Mouse (Mus musculus) CH12.LX (cell line): ENCODE measurements around the gene Pwwp2b. TPM values are rescaled to one million over a fixed set of nuclear protein-coding genes. Genes with fewer than 3 reads are reported as not detected.

Source experiments
- DNase-seq: peaks from one replicate; pipeline ENCODE4 v3.0.0-alpha.2; 2013; ENCODE audit errors: extremely low read depth
- H3K27ac ChIP-seq: 2 replicates; pipeline ENCODE4 v1.5.1; 2012; ENCODE audit warnings: low read depth, mild to moderate bottlenecking, control low read depth, moderate library complexity; ENCODE audit not compliant: insufficient read depth
- H3K27me3 ChIP-seq: replicated peaks from 2 replicates; pipeline ENCODE3; 2012; ENCODE audit warnings: inconsistent platforms
- H3K36me3 ChIP-seq, 2 experiments: replicated peaks in 1 of 2; 2 replicates each; pipeline versions ENCODE3 to v1.6.1; 2012; ENCODE audit warnings: inconsistent platforms in 1 of 2, low read length in 1 of 2, mild to moderate bottlenecking in 1 of 2, mixed read lengths in 1 of 2, moderate library complexity in 1 of 2; ENCODE audit not compliant: control insufficient read depth in 1 of 2, insufficient read depth in 1 of 2
- H3K4me1 ChIP-seq, 2 experiments: 2 replicates each; pipeline ENCODE4 v1.6.1; 2012; ENCODE audit warnings: inconsistent platforms in 1 of 2, moderate library complexity in 1 of 2; ENCODE audit not compliant: insufficient read depth in 2 of 2, control insufficient read depth in 1 of 2
- H3K4me2 ChIP-seq: 2 replicates; pipeline ENCODE4 v1.6.1; 2012; ENCODE audit warnings: low read depth, mild to moderate bottlenecking, control low read depth; ENCODE audit not compliant: poor library complexity, insufficient read depth, severe bottlenecking
- H3K4me3 ChIP-seq, 3 experiments: fragments of 150-350 bp in 1 of 3; sonication (generic) in 1 of 3; replicated peaks in 1 of 3; 2 replicates each; pipeline versions ENCODE3 to v1.5.1; 2011 to 2012; ENCODE audit warnings: low read depth in 2 of 3, low read length in 2 of 3, mild to moderate bottlenecking in 2 of 3, moderate library complexity in 2 of 3, control low read depth in 1 of 3, improper control_type of control experiment in 1 of 3, inconsistent platforms in 1 of 3, mixed read lengths in 1 of 3; ENCODE audit not compliant: poor library complexity in 1 of 3
- H3K79me2 ChIP-seq: replicated peaks from 2 replicates; pipeline ENCODE4 v1.6.1; 2012; ENCODE audit warnings: mild to moderate bottlenecking, moderate library complexity; ENCODE audit not compliant: control insufficient read depth, poor library complexity, insufficient read depth, severe bottlenecking; ENCODE audit errors: extremely low read depth
- H3K9ac ChIP-seq: 2 replicates; pipeline ENCODE4 v1.6.1; 2012; ENCODE audit warnings: low read depth, mild to moderate bottlenecking, control low read depth, moderate library complexity; ENCODE audit not compliant: insufficient read depth
- H3K9me3 ChIP-seq: replicated peaks from 2 replicates; pipeline ENCODE3; 2012; ENCODE audit warnings: low read length, inconsistent platforms, mixed read lengths
- CTCF ChIP-seq, 2 experiments: IDR thresholded peaks in 1 of 2; conservative IDR thresholded peaks in 1 of 2; 2 replicates each; pipeline ENCODE4 v1.5.1; 2011 to 2012; ENCODE audit warnings: low read depth in 2 of 2, low read length in 2 of 2, improper control_type of control experiment in 1 of 2, inconsistent platforms in 1 of 2, mild to moderate bottlenecking in 1 of 2, moderate library complexity in 1 of 2
- ETS1 ChIP-seq: conservative IDR thresholded peaks from 2 replicates; pipeline ENCODE4 v1.6.1; 2012; ENCODE audit warnings: low read depth, mild to moderate bottlenecking, inconsistent platforms, low read length, improper control_type of control experiment, moderate library complexity
- GABPA ChIP-seq: IDR thresholded peaks from 2 replicates; pipeline ENCODE4 v1.6.1; 2012; ENCODE audit warnings: low read depth, low read length, improper control_type of control experiment, inconsistent platforms; ENCODE audit not compliant: insufficient replicate concordance
- IRF4 ChIP-seq: IDR thresholded peaks from 2 replicates; pipeline ENCODE4 v1.6.1; 2014; ENCODE audit warnings: low read depth, mild to moderate bottlenecking, inconsistent platforms, low read length, improper control_type of control experiment
- JUN ChIP-seq: IDR thresholded peaks from 2 replicates; pipeline ENCODE4 v1.6.1; 2011; ENCODE audit warnings: low read depth, mild to moderate bottlenecking, low read length, improper control_type of control experiment, moderate library complexity; ENCODE audit not compliant: insufficient read depth
- KAT2A ChIP-seq: IDR thresholded peaks from 2 replicates; pipeline ENCODE4 v1.6.1; 2012; ENCODE audit warnings: low read length, improper control_type of control experiment, inconsistent platforms; ENCODE audit not compliant: insufficient replicate concordance
- MAX ChIP-seq: IDR thresholded peaks from 2 replicates; pipeline ENCODE4 v1.6.1; 2011; ENCODE audit warnings: low read length, improper control_type of control experiment
- MEF2A ChIP-seq: IDR thresholded peaks from 2 replicates; pipeline ENCODE4 v1.6.1; 2014; ENCODE audit warnings: low read depth, mild to moderate bottlenecking, inconsistent platforms, low read length, improper control_type of control experiment, borderline replicate concordance
- MYC ChIP-seq: IDR thresholded peaks from 2 replicates; pipeline ENCODE4 v1.6.1; 2011; ENCODE audit warnings: low read depth, mild to moderate bottlenecking, improper control_type of control experiment, low read length
- PAX5 ChIP-seq: IDR thresholded peaks from 2 replicates; pipeline ENCODE4 v1.6.1; 2012; ENCODE audit warnings: low read length, inconsistent platforms, mixed read lengths
- POLR2A ChIP-seq: IDR thresholded peaks from 2 replicates; pipeline ENCODE4 v1.6.1; 2011; ENCODE audit warnings: low read depth, mild to moderate bottlenecking, improper control_type of control experiment, low read length
- POLR2AphosphoS2 ChIP-seq: IDR thresholded peaks from 2 replicates; pipeline ENCODE4 v1.6.1; 2011; ENCODE audit warnings: low read depth, low read length, improper control_type of control experiment
- RAD21 ChIP-seq: IDR thresholded peaks from 2 replicates; pipeline ENCODE4 v1.6.1; 2011; ENCODE audit warnings: low read depth, mild to moderate bottlenecking, low read length, improper control_type of control experiment, moderate library complexity
- RCOR1 ChIP-seq: conservative IDR thresholded peaks from 2 replicates; pipeline ENCODE4 v1.6.1; 2012; ENCODE audit warnings: low read depth, mild to moderate bottlenecking, inconsistent platforms, low read length, improper control_type of control experiment
- SIN3A ChIP-seq: IDR thresholded peaks from 2 replicates; pipeline ENCODE4 v1.6.1; 2012; ENCODE audit warnings: low read length, improper control_type of control experiment, inconsistent platforms
- SMC3 ChIP-seq: IDR thresholded peaks from 2 replicates; pipeline ENCODE4 v1.6.1; 2011; ENCODE audit warnings: low read depth, low read length, improper control_type of control experiment
- TBP ChIP-seq: conservative IDR thresholded peaks from 2 replicates; pipeline ENCODE4 v1.6.1; 2011; ENCODE audit warnings: low read depth, low read length, improper control_type of control experiment
- TCF12 ChIP-seq: IDR thresholded peaks from 2 replicates; pipeline ENCODE4 v1.6.1; 2014; ENCODE audit warnings: low read depth, mild to moderate bottlenecking, inconsistent platforms, low read length, improper control_type of control experiment
- USF2 ChIP-seq: conservative IDR thresholded peaks from 2 replicates; pipeline ENCODE4 v1.6.1; 2011; ENCODE audit warnings: low read depth, low read length, improper control_type of control experiment
- ZKSCAN1 ChIP-seq: IDR thresholded peaks from 2 replicates; pipeline ENCODE4 v1.6.1; 2012; ENCODE audit warnings: low read depth, inconsistent platforms, low read length, improper control_type of control experiment, borderline replicate concordance
- ZMIZ1 ChIP-seq: IDR thresholded peaks from 2 replicates; pipeline ENCODE4 v1.6.1; 2012; ENCODE audit warnings: low read depth, mild to moderate bottlenecking, inconsistent platforms, low read length, improper control_type of control experiment
- ZNF384 ChIP-seq: IDR thresholded peaks from 2 replicates; pipeline ENCODE4 v1.6.1; 2012; ENCODE audit warnings: low read depth, low read length, improper control_type of control experiment, inconsistent platforms
- dilution Hi-C: fragments of 300-500 bp; cut with MboI; formaldehyde crosslinking; loops from 2 replicates; pipeline ENCODE4 v1.14.3; 2020; ENCODE audit warnings: low sequenced_read_pairs; ENCODE audit not compliant: extremely low pct_unique_long_range_greater_than_20kb, extremely low pct_ligation_motif_present
- in situ Hi-C: fragments of 300-500 bp; cut with MboI; formaldehyde crosslinking; loops from 3 replicates; pipeline ENCODE4 v1.14.3; 2019; ENCODE audit warnings: low sequenced_read_pairs, low pct_ligation_motif_present, low pct_unique_long_range_greater_than_20kb, mixed read lengths
- polyA plus RNA-seq: library from polyadenylated mRNA; unstranded; fragments of >175 nt; gene quantifications from 2 replicates; pipeline ENCODE4 v1.2.1, GENCODE M21; 2012; ENCODE audit warnings: low read depth; ENCODE audit not compliant: insufficient read length
- total RNA-seq, 2 experiments: library from RNA; depleted of rRNA; stranded (reverse); fragments of 300-350 nt in 1 of 2; fragments of >200 nt in 1 of 2; gene quantifications; 2 replicates each; pipeline ENCODE4 v1.2.3; 2012 to 2014

Gene Pwwp2b
- total and polyA plus RNA-seq, 3 experiments: 0.08 TPM; not detected in 2

DNA sequence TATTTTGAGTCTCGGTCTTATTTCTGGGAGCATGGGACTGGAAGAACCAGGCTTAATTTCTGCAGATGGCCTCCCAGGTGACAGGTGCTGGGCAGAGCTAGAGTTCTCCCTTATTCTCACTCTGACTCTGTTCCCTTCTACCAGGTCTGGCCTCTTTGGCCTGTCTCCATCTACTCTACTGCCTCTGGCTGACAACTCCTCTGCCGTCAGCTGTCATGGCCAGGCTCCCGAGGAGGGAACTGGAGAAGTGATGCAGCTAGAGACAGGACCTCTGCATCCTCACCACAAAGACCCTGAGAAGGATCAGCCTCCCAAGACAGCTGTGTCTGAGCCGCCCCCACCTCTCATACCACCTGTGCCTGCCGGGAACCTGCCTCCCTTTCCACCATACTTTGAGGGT lies 6.3 kb downstream of the Pwwp2b start:
- peaks cover 100% of the 10 kb centered on the region for H3K27me3 ChIP-seq
- no peak overlapping the region for H3K9ac ChIP-seq
- in situ Hi-C loops: no loop called here
- TF ChIP-seq JUN (no peak), TCF12 (no peak), USF2 (no peak), KAT2A (no peak), SIN3A (no peak), POLR2AphosphoS2 (no peak), ZMIZ1 (no peak), POLR2A (no peak), CTCF (conservative IDR thresholded peaks at IDR 0.05 in 1 of 2, IDR thresholded peaks at IDR 0.05 in 1 of 2; ENCODE audit: low read depth in 2 of 2, low read length in 2 of 2) (no peak), MYC (no peak), MAX (no peak), IRF4 (no peak), TBP (no peak), ZNF384 (no peak)
- no peak overlapping the region for H3K27ac ChIP-seq
- no peak for DNase-seq
- no peaks in the 10 kb centered on the region for H3K36me3 ChIP-seq
- H3K9me3 ChIP-seq: no peaks in the 10 kb centered on the region
- dilution Hi-C loops: no loop called here
- H3K4me2 ChIP-seq: no peak overlapping the region
- no peak overlapping the region for H3K4me3 ChIP-seq
- no peaks in the 10 kb centered on the region for H3K4me1 ChIP-seq
- no peaks in the 10 kb centered on the region for H3K79me2 ChIP-seq

DNA sequence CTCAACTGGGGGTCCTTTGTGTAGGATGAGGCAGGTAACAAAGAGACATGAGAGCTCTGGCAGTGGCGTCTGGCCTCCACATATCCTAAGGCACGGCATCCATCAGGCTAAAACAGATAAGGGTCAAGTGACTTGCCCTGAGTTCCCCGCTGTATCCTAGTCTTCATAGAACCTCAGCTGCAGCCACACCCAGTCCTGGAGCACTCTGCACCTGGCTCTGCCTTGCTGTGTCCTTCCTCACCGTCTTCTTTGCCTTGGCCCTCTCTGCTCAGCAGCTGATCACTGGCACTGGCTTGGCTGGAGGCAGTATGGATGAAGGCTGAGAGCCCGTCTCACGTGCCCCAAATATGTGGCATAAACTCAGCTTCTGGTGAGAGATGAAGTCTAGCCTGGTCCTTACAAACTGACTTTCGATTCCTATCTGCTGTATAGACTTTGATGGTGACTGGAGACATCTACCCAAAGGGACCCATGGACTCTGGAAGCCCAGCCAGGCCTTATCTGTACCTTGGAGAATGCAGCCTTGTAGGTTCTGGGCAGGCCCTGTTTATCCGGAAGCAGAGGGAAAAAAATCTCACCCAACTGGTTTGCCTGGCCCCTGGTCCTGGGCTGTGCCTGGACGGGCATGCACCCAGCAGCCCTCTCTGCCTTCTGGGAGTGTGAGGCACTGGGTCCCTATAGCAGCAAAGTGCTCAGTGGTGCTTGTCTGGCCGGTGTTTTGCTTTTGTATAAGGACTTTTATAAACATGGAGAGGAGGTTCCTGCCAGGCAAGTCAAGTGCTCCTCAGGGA lies 9.7 kb downstream of the Pwwp2b start:
- dilution Hi-C loops (no loop called here), in situ Hi-C loops (no loop called here)
- Histone ChIP-seq H3K4me1 (no peaks in the 10 kb centered on the region), H3K4me2 (no peak overlapping the region), H3K9ac (no peak overlapping the region), H3K27ac (no peak overlapping the region), H3K36me3 (no peaks in the 10 kb centered on the region), H3K4me3 (no peak overlapping the region), H3K79me2 (no peaks in the 10 kb centered on the region), H3K9me3 (peaks cover 5% of the 10 kb centered on the region), H3K27me3 (peaks cover 97% of the 10 kb centered on the region)
- no peak for TF ChIP-seq ETS1
- no peak for TF ChIP-seq RCOR1
- TF ChIP-seq SMC3: no peak
- no peak for TF ChIP-seq RAD21
- no peak for TF ChIP-seq MEF2A
- TF ChIP-seq ZKSCAN1: no peak
- TF ChIP-seq MAX: no peak
- no peak for TF ChIP-seq GABPA
- no peak for TF ChIP-seq PAX5
- no peak for TF ChIP-seq TCF12
- no peak for TF ChIP-seq ZNF384
- no peak for TF ChIP-seq TBP
- TF ChIP-seq MYC: no peak
- no peak for DNase-seq
